ENCODE assay signal across 19 mouse cellular contexts in the genomic region with DNA sequence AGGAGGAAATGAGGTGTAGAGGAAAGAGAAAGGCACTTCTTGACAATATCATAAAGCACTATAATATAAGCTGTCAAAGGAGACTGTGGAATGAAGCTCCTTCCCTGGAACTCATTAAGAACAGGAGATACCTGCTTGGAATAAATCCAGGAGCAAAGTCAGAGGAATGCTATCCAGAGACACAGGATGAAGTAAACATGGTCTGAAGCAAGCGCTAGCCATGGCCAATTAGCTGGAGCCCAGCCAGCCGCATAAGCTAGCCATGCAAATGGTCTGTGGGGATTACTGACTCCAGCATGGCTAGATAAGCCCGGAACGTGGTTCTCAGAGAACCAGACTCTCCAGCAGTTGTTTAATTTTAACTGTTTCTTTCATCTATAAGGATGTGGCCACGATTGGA. TPM values are rescaled to one million over a fixed set of nuclear protein-coding genes. Genes with fewer than 3 reads are reported as not detected.
DNase-seq lines count a peak whose midpoint lies in the region; ATAC-seq and TF ChIP-seq lines count a peak whose summit lies in the region.
"Had no signal": no experiment of that assay in that cellular context is flagged by ENCODE, and none has a peak within 500 bp of the region (broad histone marks: within the 10 kb centered on the region; RNA-seq: fewer than 3 reads in every experiment).

No protein-coding gene starts in this region.

- DNase-seq in adrenal gland, postnatal 14 days = peak; percentile 12
- no peak for DNase-seq in adrenal gland, adult 2 months
- DNase-seq in heart, adult 8-10 months (ENCODE audit: low spot score) = peak; percentile 0
- no peak for DNase-seq in heart, embryonic 10.5 days (ENCODE audit: low spot score)
- peak; percentile 7 for DNase-seq in left cerebral cortex, postnatal 4 days
- no peak for DNase-seq in left cerebral cortex, adult 18-20 months (ENCODE audit: low spot score in 2 of 2)
- DNase-seq in limb, embryonic 14.5 days (ENCODE audit: low spot score) = peak; percentile 42
- DNase-seq: cerebellum, adult 11-12 months; cerebellum, postnatal 36 days; embryo, embryonic 11 days; kidney, postnatal 25 days; lung, postnatal 14 days; thymus, adult 18-20 months; thymus, postnatal 36 days had no signal

- ATAC-seq in limb, embryonic 14.5 days (ENCODE audit: low FRiP score, low read depth) = peak; percentile 34; the same call in 1 of the 2 replicates
- ATAC-seq: forebrain, embryonic 15.5 days; intestine, postnatal 0 days had no signal

- WGBS in heart, embryonic 10.5 days = 38% methylated on average over 5 of the region's 5 CpGs
- whole genome bisulfite sequencing in limb, embryonic 14.5 days = 40% methylated on average over 5 of the region's 5 CpGs

- H3K27me3 ChIP-seq in heart, embryonic 10.5 days (ENCODE audit: insufficient read depth, poor library complexity, severe bottlenecking) = no peaks in the 10 kb centered on the region
- H3K27me3 ChIP-seq in limb, embryonic 14.5 days (ENCODE audit: control insufficient read depth, insufficient read depth, low read length) = no peaks in the 10 kb centered on the region
- H3K27me3 ChIP-seq: forebrain, embryonic 15.5 days; midbrain, embryonic 12.5 days had no signal

- H3K4me3 ChIP-seq in heart, embryonic 10.5 days = no peak overlapping the region
- H3K4me3 ChIP-seq in limb, embryonic 14.5 days (replicated peaks; ENCODE audit: low read length) = no peak overlapping the region
- H3K4me3 ChIP-seq: forebrain, embryonic 15.5 days; layer of hippocampus, adult 2 months; midbrain, embryonic 12.5 days had no signal

- TF ChIP-seq POLR2A in limb, embryonic 14.5 days (IDR thresholded peaks at IDR 0.05; ENCODE audit: borderline replicate concordance, extremely low read depth, insufficient read depth, insufficient read length) = no peak

- H3K27ac ChIP-seq in heart, embryonic 10.5 days = no peak overlapping the region
- no peak overlapping the region for H3K27ac ChIP-seq in limb, embryonic 14.5 days (replicated peaks; ENCODE audit: low read depth, low read length)
- H3K27ac ChIP-seq: forebrain, embryonic 15.5 days; layer of hippocampus, adult 2 months; midbrain, embryonic 12.5 days had no signal

- no peak overlapping the region for H3K4me2 ChIP-seq in limb, embryonic 14.5 days (replicated peaks; ENCODE audit: low read depth, low read length, severe bottlenecking)
- H3K4me2 ChIP-seq: forebrain, embryonic 15.5 days; midbrain, embryonic 12.5 days had no signal

- intact Hi-C loops in left cerebral cortex, postnatal 4 days (cut with DNase I) = no loop called here

- no peaks in the 10 kb centered on the region for H3K36me3 ChIP-seq in heart, embryonic 10.5 days
- no peaks in the 10 kb centered on the region for H3K36me3 ChIP-seq in limb, embryonic 14.5 days (ENCODE audit: control insufficient read depth, insufficient read depth, low read length)
- H3K36me3 ChIP-seq: forebrain, embryonic 15.5 days; midbrain, embryonic 12.5 days had no signal

- H3K4me1 ChIP-seq in heart, embryonic 10.5 days = no peaks in the 10 kb centered on the region; the same call in 1 of the 2 replicates
- H3K4me1 ChIP-seq in limb, embryonic 14.5 days (ENCODE audit: control insufficient read depth, insufficient read depth, low read length) = no peaks in the 10 kb centered on the region
- H3K4me1 ChIP-seq: forebrain, embryonic 15.5 days; midbrain, embryonic 12.5 days had no signal

- H3K9me3 ChIP-seq in heart, embryonic 10.5 days = no peaks in the 10 kb centered on the region
- H3K9me3 ChIP-seq in limb, embryonic 14.5 days (ENCODE audit: control insufficient read depth, low read length) = no peaks in the 10 kb centered on the region
- H3K9me3 ChIP-seq: forebrain, embryonic 15.5 days; midbrain, embryonic 12.5 days had no signal

- no peak overlapping the region for H3K9ac ChIP-seq in limb, embryonic 14.5 days (ENCODE audit: low read depth, low read length, severe bottlenecking)
- H3K9ac ChIP-seq: forebrain, embryonic 15.5 days; midbrain, embryonic 12.5 days had no signal

RNA-seq across cellular contexts. Expression of a gene that starts 54.9 kb away (rescaled TPM):
- total RNA-seq in adrenal gland, postnatal 14 days (2021) = 59.6 and 65.3 TPM in 2 replicates
- total RNA-seq in adrenal gland, adult 2 months (2021) = 10 to 100 TPM; 43.7 to 81.7 TPM
- polyA plus RNA-seq in adrenal gland, adult 2 months (2012; rRNA removed) = 30.9 and 33.7 TPM in 2 replicates
- 10 to 100 TPM in 3 of 4 experiments, 1 to 10 TPM in 1; 8.2 to 19.0 (median 11.4) TPM for total RNA-seq in heart, adult 8-10 months (2022)
- 484 and 654 TPM in 2 replicates for polyA plus RNA-seq in heart, embryonic 10.5 days (2016; fragmentation: Nextera tagmentation; extraction: Ambion mirVana)
- 10 to 100 TPM; 22.4 to 23.5 TPM for total RNA-seq in left cerebral cortex, postnatal 4 days (2021)
- total RNA-seq in left cerebral cortex, adult 18-20 months (2021) = 1 to 10 TPM; 3.8 to 6.6 TPM
- 730 and 849 TPM in 2 replicates for polyA plus RNA-seq in limb, embryonic 14.5 days (2012; rRNA removed)
- 985 and 1,114 TPM in 2 replicates for polyA plus RNA-seq in limb, embryonic 14.5 days (2014; fragmentation: Nextera tagmentation; extraction: Ambion mirVana)
- total RNA-seq: monocyte, adult 5-6 weeks had no signal

Comparison
In these comparisons a context has a peak if more than half of its experiments do, and no peak if none do; other contexts are left out.
1. DNase-seq: peak in adrenal gland, postnatal 14 days (single experiment), heart, adult 8-10 months (single experiment), left cerebral cortex, postnatal 4 days (single experiment) and limb, embryonic 14.5 days (single experiment); none in adrenal gland, adult 2 months (single experiment), heart, embryonic 10.5 days (single experiment) and left cerebral cortex, adult 18-20 months (0 of 2).